Comparison of ENCODE assay signal across 27 mouse cellular contexts in the genomic region with DNA sequence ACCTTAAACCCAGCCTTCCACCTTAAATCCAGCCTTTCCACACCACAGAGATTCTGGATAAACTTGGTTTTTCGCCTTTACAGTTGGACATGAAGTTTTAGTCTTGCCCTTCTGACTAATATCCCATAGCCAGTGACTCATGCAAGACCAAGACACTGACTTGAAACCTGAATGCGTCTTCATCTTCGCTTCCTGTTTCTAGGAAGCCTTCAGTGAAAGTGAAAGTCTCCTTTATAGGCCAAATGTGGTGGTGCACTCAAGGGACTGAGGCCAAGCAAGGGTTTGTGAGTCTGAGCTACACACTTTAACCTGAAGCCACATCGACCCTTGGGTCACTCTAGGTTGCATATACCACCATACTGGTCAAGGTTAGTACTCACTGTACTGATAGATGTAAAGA. TPM values are rescaled to one million over a fixed set of nuclear protein-coding genes. Genes with fewer than 3 reads are reported as not detected.
DNase-seq lines count a peak whose midpoint lies in the region; ATAC-seq and TF ChIP-seq lines count a peak whose summit lies in the region.
"Had no signal": no experiment of that assay in that cellular context is flagged by ENCODE, and none has a peak within 500 bp of the region (broad histone marks: within the 10 kb centered on the region; RNA-seq: fewer than 3 reads in every experiment).

No protein-coding gene starts in this region.

- WGBS in liver, adult 2 months = 73% methylated on average over 4 of the region's 4 CpGs
- 75% methylated on average over 4 of the region's 4 CpGs for WGBS in lung, postnatal 0 days

- dilution Hi-C loops in CH12.LX (cut with MboI; ENCODE audit: extremely low pct_ligation_motif_present, extremely low pct_unique_long_range_greater_than_20kb, low sequenced_read_pairs) = no loop called here

- H3K36me3 ChIP-seq in liver, adult 2 months (ENCODE audit: control insufficient read depth, insufficient read depth, low read length) = no peaks in the 10 kb centered on the region
- H3K36me3 ChIP-seq in CH12.LX (replicated peaks in 1 of 2; ENCODE audit: control insufficient read depth in 1 of 2, insufficient read depth in 1 of 2, low read length in 1 of 2) = no peaks in the 10 kb centered on the region
- H3K36me3 ChIP-seq in splenic B cell, adult 2 months (ENCODE audit: control insufficient read depth, insufficient read depth, low read length, poor library complexity, severe bottlenecking) = no peaks in the 10 kb centered on the region
- H3K36me3 ChIP-seq in lung, postnatal 0 days (ENCODE audit: insufficient read depth, low read length) = no peaks in the 10 kb centered on the region
- H3K36me3 ChIP-seq: heart, embryonic 10.5 days; intestine, embryonic 15.5 days had no signal

- TF ChIP-seq POLR2A in liver, adult 2 months (IDR thresholded peaks at IDR 0.05; ENCODE audit: extremely low read depth, insufficient read depth, low read length) = no peak
- TF ChIP-seq POLR2A in CH12.LX (IDR thresholded peaks at IDR 0.05; ENCODE audit: low read depth, low read length) = no peak

- H3K27ac ChIP-seq in liver, adult 2 months (replicated peaks; ENCODE audit: insufficient read depth, low read depth, low read length) = no peak overlapping the region
- H3K27ac ChIP-seq in CH12.LX (ENCODE audit: insufficient read depth, low read depth) = no peak overlapping the region
- no peak overlapping the region for H3K27ac ChIP-seq in lung, postnatal 0 days (ENCODE audit: low read length)
- H3K27ac ChIP-seq: gastrocnemius, adult 2 months; heart, adult 2 months; heart, embryonic 10.5 days; hindbrain, embryonic 13.5 days; intestine, embryonic 15.5 days had no signal

- peak; percentile 79 for TF ChIP-seq EP300 in CH12.LX (IDR thresholded peaks at IDR 0.05; ENCODE audit: low read length)
- no peak for TF ChIP-seq EP300 in lung, postnatal 0 days (IDR thresholded peaks at IDR 0.05)

- peaks cover 6% of the 10 kb centered on the region for H3K9me3 ChIP-seq in CH12.LX (replicated peaks; ENCODE audit: low read length)
- no peaks in the 10 kb centered on the region for H3K9me3 ChIP-seq in lung, postnatal 0 days (ENCODE audit: low read length)
- H3K9me3 ChIP-seq: heart, embryonic 10.5 days; intestine, embryonic 15.5 days had no signal

- in situ Hi-C loops in CH12.LX (cut with MboI; ENCODE audit: low pct_ligation_motif_present, low pct_unique_long_range_greater_than_20kb, low sequenced_read_pairs) = no loop called here

- no peaks in the 10 kb centered on the region for H3K27me3 ChIP-seq in liver, adult 2 months (ENCODE audit: control insufficient read depth, insufficient read depth, low read length)
- H3K27me3 ChIP-seq in CH12.LX (replicated peaks) = no peaks in the 10 kb centered on the region
- H3K27me3 ChIP-seq in splenic B cell, adult 2 months (ENCODE audit: control insufficient read depth, insufficient read depth, low read length, poor library complexity, severe bottlenecking) = no peaks in the 10 kb centered on the region
- no peaks in the 10 kb centered on the region for H3K27me3 ChIP-seq in lung, postnatal 0 days (replicated peaks; ENCODE audit: insufficient read depth, low read length)
- H3K27me3 ChIP-seq: hindbrain, embryonic 13.5 days; intestine, embryonic 15.5 days had no signal

- no peaks in the 10 kb centered on the region for H3K4me1 ChIP-seq in liver, adult 2 months (ENCODE audit: control insufficient read depth, insufficient read depth, low read length)
- H3K4me1 ChIP-seq in CH12.LX (ENCODE audit: control insufficient read depth in 1 of 2, insufficient read depth in 2 of 2) = peaks cover 0 to 13% of the 10 kb centered on the region in 2 experiments; a peak in 2 of 4 replicates
- no peaks in the 10 kb centered on the region for H3K4me1 ChIP-seq in lung, postnatal 0 days (ENCODE audit: insufficient read depth, low read depth, low read length)
- H3K4me1 ChIP-seq: heart, embryonic 10.5 days; hindbrain, embryonic 13.5 days; intestine, embryonic 15.5 days had no signal

- peak; percentile 1 for DNase-seq in liver, adult 2 months (ENCODE audit: extremely low read depth, low read depth, low spot score)
- DNase-seq in liver (no peak), CH12.LX (ENCODE audit: extremely low read depth) (peak; percentile 84)
- DNase-seq in splenic B cell, adult 2 months (ENCODE audit: low read depth, low spot score) = peak; percentile 0
- no peak for DNase-seq in urinary bladder, adult 18-20 months (ENCODE audit: low spot score in 2 of 2)
- DNase-seq in lung, postnatal 0 days (ENCODE audit: low spot score) = no peak
- no peak for DNase-seq in ovary, postnatal 36 days (ENCODE audit: low spot score)
- DNase-seq: adrenal gland, adult 8-10 months; adrenal gland, postnatal 25 days; cerebellum, adult 11 months; cerebellum, adult 2 months; cerebellum, adult 9-11 months; cerebellum, postnatal 25 days; forebrain, postnatal 0 days; gastrocnemius, adult 2 months; gastrocnemius, postnatal 14 days; heart, adult 2 months; kidney, adult 11 months had no signal

- TF ChIP-seq CTCF in liver, adult 2 months (IDR thresholded peaks at IDR 0.05; ENCODE audit: low read depth, low read length) = no peak
- no peak for TF ChIP-seq CTCF in CH12.LX (conservative IDR thresholded peaks at IDR 0.05 in 1 of 2, IDR thresholded peaks at IDR 0.05 in 1 of 2; ENCODE audit: low read depth in 2 of 2, low read length in 2 of 2)
- TF ChIP-seq CTCF in lung, postnatal 0 days (IDR thresholded peaks at IDR 0.05) = no peak

- H3K79me2 ChIP-seq in liver, adult 2 months (ENCODE audit: control insufficient read depth, insufficient read depth, low read length) = no peaks in the 10 kb centered on the region
- H3K79me2 ChIP-seq in CH12.LX (replicated peaks; ENCODE audit: control insufficient read depth, extremely low read depth, insufficient read depth, poor library complexity, severe bottlenecking) = no peaks in the 10 kb centered on the region

- no peak; the same call in 1 of the 2 replicates for TF ChIP-seq RAD21 in CH12.LX (IDR thresholded peaks at IDR 0.05; ENCODE audit: low read depth, low read length)

- peak; percentile 92 for ATAC-seq in granulocyte monocyte progenitor cell, adult 5-6 weeks (replicated peaks; ENCODE audit: poor library complexity, severe bottlenecking)
- ATAC-seq in lung, postnatal 0 days = no peak
- ATAC-seq: activated CD4-positive, CD25-positive, alpha-beta regulatory T cell, adult 4 months; CD4-positive, CD25-positive, alpha-beta regulatory T cell, adult 4 months; forebrain, embryonic 14.5 days; forebrain, postnatal 0 days; hindbrain, embryonic 16.5 days; intestine, embryonic 15.5 days had no signal

- no peak overlapping the region for H3K4me3 ChIP-seq in liver, adult 2 months (ENCODE audit: insufficient read depth, low read depth, low read length)
- no peak overlapping the region for H3K4me3 ChIP-seq in CH12.LX (replicated peaks in 1 of 3; ENCODE audit: low read depth in 2 of 3, low read length in 2 of 3, poor library complexity in 1 of 3)
- H3K4me3 ChIP-seq in lung, postnatal 0 days (ENCODE audit: low read depth, low read length) = no peak overlapping the region
- H3K4me3 ChIP-seq: gastrocnemius, adult 2 months; heart, adult 2 months; heart, embryonic 10.5 days; hindbrain, embryonic 13.5 days; intestine, embryonic 15.5 days had no signal

- no peak overlapping the region for H3K4me2 ChIP-seq in CH12.LX (ENCODE audit: insufficient read depth, low read depth, poor library complexity, severe bottlenecking)
- H3K4me2 ChIP-seq in lung, postnatal 0 days (replicated peaks; ENCODE audit: low read depth, low read length) = no peak overlapping the region
- H3K4me2 ChIP-seq: hindbrain, embryonic 13.5 days; intestine, embryonic 15.5 days had no signal

- no peak overlapping the region for H3K9ac ChIP-seq in liver, adult 2 months (ENCODE audit: low read depth, low read length)
- no peak overlapping the region for H3K9ac ChIP-seq in CH12.LX (ENCODE audit: insufficient read depth, low read depth)
- H3K9ac ChIP-seq in lung, postnatal 0 days (replicated peaks; ENCODE audit: low read depth) = no peak overlapping the region
- H3K9ac ChIP-seq: forebrain, postnatal 0 days; hindbrain, embryonic 13.5 days; intestine, embryonic 15.5 days had no signal

TF ChIP-seq in CH12.LX, 34 proteins besides CTCF, POLR2A, EP300 and RAD21:
- TF ChIP-seq MAZ (IDR thresholded peaks at IDR 0.05; ENCODE audit: low read depth, low read length) (no peak), SIN3A (IDR thresholded peaks at IDR 0.05; ENCODE audit: low read length) (no peak), JUND (conservative IDR thresholded peaks at IDR 0.05; ENCODE audit: low read depth, low read length) (peak; percentile 45), ETS1 (conservative IDR thresholded peaks at IDR 0.05; ENCODE audit: low read depth, low read length) (peak; percentile 28), BHLHE40 (IDR thresholded peaks at IDR 0.05; ENCODE audit: low read depth, low read length) (peak; percentile 52)

RNA-seq across cellular contexts. Expression of gene Ptpro, which starts 50.4 kb away (rescaled TPM):
- 0.65 and 1.3 TPM in 2 replicates for total RNA-seq in liver, adult 2 months (2014; rRNA removed)
- polyA plus RNA-seq in liver, adult 2 months (2012; rRNA removed) = 0.24 and 0.51 TPM in 2 replicates
- total RNA-seq in CH12.LX (2012; rRNA removed) (not detected in 2 replicates), CH12.LX (2014; rRNA removed) (0.11 and 0.22 TPM in 2 replicates)
- 0.16 and 0.23 TPM in 2 replicates for polyA plus RNA-seq in CH12.LX (2012; ENCODE audit: insufficient read length, low read depth)
- 3.8 and 4.4 TPM in 2 replicates for total RNA-seq in granulocyte monocyte progenitor cell, adult 5-6 weeks (2014; fragmentation: Nextera tagmentation)
- total RNA-seq in granulocyte monocyte progenitor cell, adult 5-6 weeks (2017) = 3.4 and 3.5 TPM in 2 replicates
- 1.3 and 1.6 TPM in 2 replicates for polyA plus RNA-seq in lung, postnatal 0 days (2015; fragmentation: Nextera tagmentation; extraction: Ambion mirVana)
- polyA plus RNA-seq: C2C12 had no signal

Comparison
In these comparisons a context has a peak if more than half of its experiments do, and no peak if none do; other contexts are left out.
1. DNase-seq: peak in liver, adult 2 months (single experiment), CH12.LX (single experiment) and splenic B cell, adult 2 months (single experiment); none in liver (single experiment), urinary bladder, adult 18-20 months (0 of 2), lung, postnatal 0 days (single experiment) and ovary, postnatal 36 days (single experiment).